Mouse (Mus musculus) WW6 (cell line): ENCODE results near the gene Atrnl1.
"Not testable (repeated sequence)": the region's sequence is repeated elsewhere in the genome, so short reads cannot be mapped to it uniquely, and the experiment has no call there.

Experiments used
- DNase-seq: peaks from one replicate; pipeline ENCODE4 v3.0.0-alpha.2; 2013; ENCODE audit warnings: low read depth, low spot score

Atrnl1 gene

GRCm38 (mm10) chr19:58033241-58033640 is 422.4 kb downstream of the Atrnl1 start:
- DNase-seq = no peak

GRCm38 (mm10) chr19:58036166-58036565 is 425.3 kb downstream of the Atrnl1 start:
- no peak for DNase-seq

GRCm38 (mm10) chr19:58043120-58043519 is 432.3 kb downstream of the Atrnl1 start:
- DNase-seq = no peak

- DNase-seq = no peak
These were observed 432.7 kb downstream of the Atrnl1 start for GRCm38 (mm10) chr19:58043550-58043949.

GRCm38 (mm10) chr19:58044816-58045215 is 434.0 kb downstream of the Atrnl1 start:
- no peak for DNase-seq

- DNase-seq = no peak
These were observed 435.8 kb downstream of the Atrnl1 start for GRCm38 (mm10) chr19:58046656-58047055.

GRCm38 (mm10) chr19:58050410-58050809 is 439.6 kb downstream of the Atrnl1 start:
- DNase-seq = not testable (repeated sequence)

GRCm38 (mm10) chr19:58050986-58051385 is 440.2 kb downstream of the Atrnl1 start:
- no peak for DNase-seq

GRCm38 (mm10) chr19:58051905-58052304 is 441.1 kb downstream of the Atrnl1 start:
- DNase-seq = no peak

- no peak for DNase-seq
These were observed 441.8 kb downstream of the Atrnl1 start for GRCm38 (mm10) chr19:58052444-58053135.

GRCm38 (mm10) chr19:58059719-58060118 is 448.9 kb downstream of the Atrnl1 start:
- no peak for DNase-seq

GRCm38 (mm10) chr19:58060199-58060853 is 449.5 kb downstream of the Atrnl1 start:
- DNase-seq = no peak

GRCm38 (mm10) chr19:58060854-58061358 is 450.1 kb downstream of the Atrnl1 start:
- no peak for DNase-seq

- no peak for DNase-seq
These were observed 451.1 kb downstream of the Atrnl1 start for GRCm38 (mm10) chr19:58061933-58062332.

GRCm38 (mm10) chr19:58063541-58063940 is 452.7 kb downstream of the Atrnl1 start:
- DNase-seq = no peak

GRCm38 (mm10) chr19:58064116-58065000 is 453.5 kb downstream of the Atrnl1 start:
- no peak for DNase-seq

GRCm38 (mm10) chr19:58065001-58065314 is 454.1 kb downstream of the Atrnl1 start:
- no peak for DNase-seq

- no peak for DNase-seq
These were observed 454.7 kb downstream of the Atrnl1 start for GRCm38 (mm10) chr19:58065514-58065913.

GRCm38 (mm10) chr19:58068114-58068513 is 457.3 kb downstream of the Atrnl1 start:
- DNase-seq = no peak

GRCm38 (mm10) chr19:58068958-58069357 is 458.1 kb downstream of the Atrnl1 start:
- no peak for DNase-seq

- no peak for DNase-seq
These were observed 461.6 kb downstream of the Atrnl1 start for GRCm38 (mm10) chr19:58072404-58072803.

GRCm38 (mm10) chr19:58072846-58073245 is 462.0 kb downstream of the Atrnl1 start:
- no peak for DNase-seq
